Mouse (Mus musculus): ENCODE data around the gene Glt6d1.

- TF ChIP-seq CTCF (conservative IDR thresholded peaks at IDR 0.05; ENCODE audit: low read length) = no peak
- no peak for TF ChIP-seq POU5F1 (IDR thresholded peaks at IDR 0.05; ENCODE audit: borderline replicate concordance, low read length)
Observed at GRCm38 (mm10) chr2:25863337-25864131, 47.9 kb upstream of the Glt6d1 start, which contains the start of gene Kcnt1.
